Mouse (Mus musculus) hindbrain, embryonic 10.5 days (tissue): ENCODE results near the gene Gstp2. TPM values are rescaled to one million over a fixed set of nuclear protein-coding genes. Genes with fewer than 3 reads are reported as not detected.

Source experiments
- DNase-seq: peaks from one replicate; pipeline ENCODE4 v3.0.0-alpha.2; 2017; ENCODE audit warnings: low spot score
- H3K27ac ChIP-seq: fragments of 300-500 bp; sonication (generic); 2 replicates; pipeline ENCODE4 v1.5.1; 2016; ENCODE audit warnings: mild to moderate bottlenecking, moderate library complexity
- H3K27me3 ChIP-seq: fragments of 300-500 bp; sonication (generic); 2 replicates; pipeline ENCODE4 v1.6.1; 2016; ENCODE audit warnings: mild to moderate bottlenecking; ENCODE audit not compliant: poor library complexity, insufficient read depth, severe bottlenecking
- H3K36me3 ChIP-seq: fragments of 300-500 bp; sonication (generic); 2 replicates; pipeline ENCODE4 v1.6.1; 2016; ENCODE audit warnings: mild to moderate bottlenecking, moderate library complexity
- H3K4me1 ChIP-seq: fragments of 300-500 bp; sonication (generic); replicated peaks from 2 replicates; pipeline ENCODE4 v1.6.1; 2016; ENCODE audit warnings: mild to moderate bottlenecking
- H3K4me3 ChIP-seq: fragments of 300-500 bp; sonication (generic); 2 replicates; pipeline ENCODE4 v1.5.1; 2016; ENCODE audit warnings: mild to moderate bottlenecking, moderate library complexity
- H3K9me3 ChIP-seq: fragments of 300-500 bp; sonication (generic); 2 replicates; pipeline ENCODE4 v1.6.1; 2016; ENCODE audit warnings: mild to moderate bottlenecking, moderate library complexity
- WGBS: fragments of 180-500 bp; shearing (Covaris S2); methylation state at CpG from one replicate; pipeline ENCODE4 v1.1.7; 2016; 5-methylcytosine and 5-hydroxymethylcytosine counted together
- polyA plus RNA-seq: library from polyadenylated mRNA; unstranded; fragments of >200 nt; fragmentation: Nextera tagmentation; extraction: Ambion mirVana; gene quantifications from 2 replicates; pipeline ENCODE4 v1.2.1, GENCODE M21; 2016

The Gstp2 gene
- polyA plus RNA-seq: 1.3 and 2.1 TPM in 2 replicates

DNA sequence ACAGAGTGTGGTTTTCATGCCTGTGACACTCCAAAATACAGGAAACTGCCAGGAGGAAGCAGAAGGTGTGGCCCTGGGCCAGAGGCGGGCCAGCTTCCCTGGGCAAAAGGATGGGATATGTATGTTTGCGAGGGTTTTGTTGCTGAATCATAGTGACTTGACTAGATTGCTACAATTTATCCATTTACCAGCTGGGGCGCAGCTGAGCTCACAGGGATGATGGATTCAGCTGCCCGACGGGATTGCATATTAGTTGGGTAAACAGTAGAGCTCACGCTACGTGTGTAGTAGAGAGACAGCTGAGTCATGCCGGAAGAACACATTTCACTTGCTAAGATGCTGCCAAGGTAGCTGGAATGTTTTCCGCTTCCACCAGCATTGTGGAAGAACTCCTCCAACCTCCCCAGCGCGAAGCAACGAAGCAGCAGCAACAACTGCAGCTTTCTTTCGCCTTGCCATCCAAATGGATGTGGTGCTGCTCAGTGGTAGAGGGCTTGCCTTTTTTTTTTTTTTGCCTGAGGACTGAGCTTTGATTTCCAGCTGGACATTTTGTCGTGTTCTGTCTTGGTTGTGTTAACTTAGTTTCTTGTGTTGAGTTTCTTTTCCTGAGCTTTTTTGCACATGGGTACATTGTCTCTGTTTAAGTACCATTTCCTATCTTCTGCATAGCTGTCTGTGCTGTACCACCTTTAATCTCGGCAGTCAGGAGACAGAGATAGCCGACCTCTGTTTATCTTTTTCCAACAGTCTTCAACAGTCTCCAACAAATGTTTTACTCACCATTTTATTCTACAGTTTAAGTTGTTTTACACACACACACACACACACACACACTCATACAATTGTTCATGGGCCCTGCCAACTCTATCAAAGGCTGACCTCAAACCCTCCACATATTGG lies at the start of gene Gstp2:
Gene Gstp2 (minus strand): TSS at position 58 of the 900 bp plus-strand sequence.
- 0 out of 2 replicates have a peak, but pooled peaks cover 2% of the 10 kb centered on the region for H3K4me1 ChIP-seq
- no peak within 1 kb of the TSS for H3K4me3 ChIP-seq
- 58% methylated on average over 16 of the region's 16 CpGs for WGBS
- no peaks in the 10 kb centered on the region for H3K36me3 ChIP-seq
- peak; percentile 19 for DNase-seq
- no peaks in the 10 kb centered on the region for H3K27me3 ChIP-seq
- no peak within 1 kb of the TSS for H3K27ac ChIP-seq
- H3K9me3 ChIP-seq: no peaks in the 10 kb centered on the region

- no peak for DNase-seq
- 78% methylated on average over 5 of the region's 5 CpGs for WGBS
- Histone ChIP-seq H3K36me3 (no peaks in the 10 kb centered on the region), H3K4me3 (no peak overlapping the region), H3K27ac (no peak overlapping the region), H3K4me1 (peaks cover 34% of the 10 kb centered on the region), H3K27me3 (peaks cover 21% of the 10 kb centered on the region), H3K9me3 (no peaks in the 10 kb centered on the region)
Measured at GRCm38 (mm10) chr19:4094774-4095303, 49.0 kb upstream of the Gstp2 start.

- peaks cover 17% of the 10 kb centered on the region for H3K27me3 ChIP-seq
- no peaks in the 10 kb centered on the region for H3K36me3 ChIP-seq
- H3K4me3 ChIP-seq: no peak overlapping the region
- DNase-seq: no peak
- H3K4me1 ChIP-seq: peaks cover 30% of the 10 kb centered on the region
- H3K27ac ChIP-seq: no peak overlapping the region
- 85% methylated on average over 3 of the region's 3 CpGs for WGBS
- H3K9me3 ChIP-seq: no peaks in the 10 kb centered on the region
Measured at GRCm38 (mm10) chr19:4094348-4094747, 48.5 kb upstream of the Gstp2 start.

DNA sequence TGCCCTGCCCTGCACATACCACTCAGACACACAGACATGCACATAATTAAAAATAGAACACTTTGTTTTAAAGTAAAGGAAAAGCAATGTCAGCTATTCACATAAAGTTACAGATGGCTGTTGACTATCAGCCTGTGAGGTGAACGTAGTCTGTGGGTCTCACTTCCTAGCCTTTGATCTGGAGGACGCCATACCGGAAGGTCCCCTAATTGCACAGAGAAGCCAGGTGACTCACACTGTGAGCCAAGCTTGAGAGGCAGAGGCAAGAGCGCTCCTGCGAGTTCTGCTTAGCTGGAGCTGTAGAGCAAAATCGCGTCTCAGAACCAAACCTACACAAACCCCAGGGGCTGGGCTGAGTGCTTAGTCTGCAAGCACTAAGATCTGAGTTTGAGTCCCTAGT lies 47.9 kb upstream of the Gstp2 start:
- no peak overlapping the region for H3K4me3 ChIP-seq
- H3K27ac ChIP-seq: no peak overlapping the region
- no peaks in the 10 kb centered on the region for H3K9me3 ChIP-seq
- H3K4me1 ChIP-seq: peaks cover 24% of the 10 kb centered on the region
- no peaks in the 10 kb centered on the region for H3K36me3 ChIP-seq
- WGBS: 74% methylated on average over 7 of the region's 7 CpGs
- peaks cover 13% of the 10 kb centered on the region for H3K27me3 ChIP-seq
- no peak for DNase-seq

DNA sequence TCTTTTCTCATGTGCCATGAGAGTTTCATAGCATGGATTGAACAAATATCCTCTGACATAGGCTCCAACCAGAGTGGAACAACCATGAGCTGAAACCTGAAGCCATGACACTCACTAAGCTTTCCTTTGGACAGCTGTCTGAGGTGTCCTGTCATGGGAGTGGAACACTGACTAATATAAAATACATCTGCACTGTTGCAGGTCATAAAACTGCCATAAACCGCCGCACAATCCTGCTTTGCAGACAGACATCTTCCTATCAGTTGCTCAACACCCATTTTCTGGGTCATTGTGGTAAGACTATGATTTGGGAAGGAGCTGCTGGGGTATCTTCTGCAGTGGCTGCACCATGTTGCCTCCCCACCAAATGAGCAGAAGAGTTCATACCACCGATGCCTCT lies 46.9 kb upstream of the Gstp2 start:
- Histone ChIP-seq H3K27ac (no peak overlapping the region), H3K4me3 (no peak overlapping the region), H3K36me3 (no peaks in the 10 kb centered on the region), H3K27me3 (peaks cover 8% of the 10 kb centered on the region; the same call in 1 of the 2 replicates), H3K4me1 (peaks cover 14% of the 10 kb centered on the region), H3K9me3 (no peaks in the 10 kb centered on the region)
- DNase-seq: no peak
- 90% methylated on average over 3 of the region's 3 CpGs for WGBS

DNA sequence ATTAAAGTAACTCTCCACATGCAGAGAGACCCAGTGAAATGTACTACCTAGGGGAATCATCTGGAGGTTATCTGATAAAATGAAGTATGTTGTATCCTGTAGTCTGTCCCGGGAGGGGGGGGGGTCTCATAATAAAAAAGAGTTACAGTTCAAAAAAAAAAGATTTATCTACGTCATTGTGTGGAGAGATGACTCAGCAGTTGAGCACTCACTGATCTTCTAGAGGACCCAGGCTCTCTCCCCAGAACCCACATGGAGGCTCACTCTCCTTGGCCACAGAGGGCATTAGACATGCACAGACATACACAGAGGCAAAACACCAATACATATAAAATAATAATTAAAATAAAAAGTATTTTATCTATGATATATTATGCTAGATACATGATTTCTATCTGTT lies 45.6 kb upstream of the Gstp2 start:
- WGBS: 79% methylated on average over 2 of the region's 2 CpGs

GRCm38 (mm10) chr19:4090446-4090845 lies 44.6 kb upstream of the Gstp2 start:
- Histone ChIP-seq H3K36me3 (no peaks in the 10 kb centered on the region), H3K4me1 (no peaks in the 10 kb centered on the region), H3K9me3 (no peaks in the 10 kb centered on the region), H3K4me3 (no peak overlapping the region), H3K27me3 (peaks cover 8% of the 10 kb centered on the region; the same call in 1 of the 2 replicates), H3K27ac (no peak overlapping the region)
- 89% methylated on average over 3 of the region's 3 CpGs for WGBS
- DNase-seq: no peak

More for the DNA sequence above, 45.6 kb upstream of the Gstp2 start:
- DNase-seq: no peak
- no peak overlapping the region for H3K27ac ChIP-seq
- H3K4me1 ChIP-seq: peaks cover 6% of the 10 kb centered on the region
- peaks cover 8% of the 10 kb centered on the region; the same call in 1 of the 2 replicates for H3K27me3 ChIP-seq
- H3K4me3 ChIP-seq: no peak overlapping the region
- H3K9me3 ChIP-seq: no peaks in the 10 kb centered on the region
- H3K36me3 ChIP-seq: no peaks in the 10 kb centered on the region

DNA sequence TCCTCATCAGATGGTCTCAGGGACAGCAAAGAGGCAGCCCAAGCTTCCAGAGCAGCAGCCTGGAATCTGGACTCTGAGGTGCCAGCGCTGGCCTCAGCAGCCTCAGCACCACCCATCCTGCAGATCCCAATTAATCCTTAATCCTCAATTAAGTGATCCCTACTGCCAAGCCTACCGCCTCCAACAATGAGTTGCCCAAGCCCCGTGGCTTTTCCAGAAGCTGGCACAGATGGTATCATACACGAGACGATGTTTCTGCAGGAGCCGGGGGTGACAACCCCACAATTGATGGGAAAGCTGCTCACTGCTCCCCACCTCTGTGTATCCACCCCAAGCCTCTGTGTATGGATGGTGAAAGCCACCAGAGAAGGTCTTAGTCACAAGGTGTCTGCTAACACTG lies 43.3 kb upstream of the Gstp2 start:
- no peak overlapping the region for H3K4me3 ChIP-seq
- no peaks in the 10 kb centered on the region for H3K36me3 ChIP-seq
- DNase-seq: no peak
- WGBS: 75% methylated on average over 6 of the region's 6 CpGs
- no peak overlapping the region for H3K27ac ChIP-seq
- H3K4me1 ChIP-seq: peaks cover under 1% of the 10 kb centered on the region; the same call in 1 of the 2 replicates
- H3K9me3 ChIP-seq: no peaks in the 10 kb centered on the region
- H3K27me3 ChIP-seq: peaks cover 5% of the 10 kb centered on the region; the same call in 1 of the 2 replicates

DNA sequence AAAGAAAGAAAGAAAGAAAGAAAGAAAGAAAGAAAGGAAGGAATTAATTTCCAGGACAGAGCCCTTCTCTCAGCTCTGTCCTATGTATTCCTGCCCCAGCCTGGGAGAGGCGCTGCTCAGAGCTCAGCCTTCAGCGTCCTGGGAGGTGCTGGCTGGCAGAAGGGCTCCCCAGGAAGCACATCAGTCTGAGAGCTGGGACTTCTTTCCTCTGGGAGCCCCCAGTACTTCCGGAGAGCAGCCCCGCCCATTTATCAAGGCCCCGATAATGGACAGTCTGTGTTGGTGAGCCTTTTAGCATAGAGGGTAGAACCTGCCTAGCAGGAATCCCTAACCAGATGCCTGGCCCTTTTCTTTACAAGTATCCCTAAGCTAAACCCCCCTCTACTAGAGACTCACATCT lies 42.3 kb upstream of the Gstp2 start:
- no peak overlapping the region for H3K4me3 ChIP-seq
- no peaks in the 10 kb centered on the region for H3K9me3 ChIP-seq
- peaks cover 10% of the 10 kb centered on the region; the same call in 1 of the 2 replicates for H3K27me3 ChIP-seq
- H3K4me1 ChIP-seq: peaks cover 6% of the 10 kb centered on the region
- no peaks in the 10 kb centered on the region for H3K36me3 ChIP-seq
- no peak for DNase-seq
- 61% methylated on average over 5 of the region's 5 CpGs for WGBS
- no peak overlapping the region for H3K27ac ChIP-seq

DNA sequence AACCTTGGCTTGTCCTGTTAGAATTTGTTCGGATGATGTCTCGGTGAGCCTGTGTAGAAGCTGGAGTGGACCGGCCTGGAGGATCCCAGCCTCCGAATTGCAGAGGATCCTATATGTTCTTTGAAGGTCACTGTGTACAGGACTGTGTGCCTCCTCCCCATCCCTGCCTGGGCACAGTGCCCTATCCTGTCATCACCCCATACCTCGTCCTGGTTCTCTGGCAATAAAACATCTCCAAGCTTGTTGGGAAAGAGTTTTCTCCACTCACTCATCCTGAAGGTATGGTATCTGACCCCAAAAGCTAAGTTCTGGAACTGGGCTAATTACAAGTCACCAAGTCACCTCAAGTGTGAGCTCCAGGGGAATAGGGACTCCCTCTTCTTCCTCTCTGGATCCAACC lies 41.3 kb upstream of the Gstp2 start:
- DNase-seq: no peak
- Histone ChIP-seq H3K9me3 (no peaks in the 10 kb centered on the region), H3K4me1 (peaks cover 6% of the 10 kb centered on the region), H3K4me3 (no peak overlapping the region), H3K27me3 (peaks cover 10% of the 10 kb centered on the region; the same call in 1 of the 2 replicates), H3K36me3 (no peaks in the 10 kb centered on the region), H3K27ac (no peak overlapping the region)
- 94% methylated on average over 5 of the region's 5 CpGs for WGBS

GRCm38 (mm10) chr19:4086156-4086555 lies 40.3 kb upstream of the Gstp2 start:
- no peak overlapping the region for H3K4me3 ChIP-seq
- peaks cover 10% of the 10 kb centered on the region; the same call in 1 of the 2 replicates for H3K27me3 ChIP-seq
- no peaks in the 10 kb centered on the region for H3K9me3 ChIP-seq
- no peaks in the 10 kb centered on the region for H3K36me3 ChIP-seq
- 90% methylated on average over 15 of the region's 15 CpGs for WGBS
- no peak overlapping the region for H3K27ac ChIP-seq
- no peak for DNase-seq
- peaks cover 10% of the 10 kb centered on the region for H3K4me1 ChIP-seq

- WGBS: 92% methylated on average over 1 of the region's 1 CpGs
- Histone ChIP-seq H3K9me3 (no peaks in the 10 kb centered on the region), H3K4me1 (peaks cover 11% of the 10 kb centered on the region), H3K27ac (no peak overlapping the region), H3K27me3 (0 out of 2 replicates have a peak, but pooled peaks cover 5% of the 10 kb centered on the region), H3K4me3 (no peak overlapping the region), H3K36me3 (no peaks in the 10 kb centered on the region)
- DNase-seq: no peak
Measured at GRCm38 (mm10) chr19:4084984-4085383, 39.2 kb upstream of the Gstp2 start.

- H3K27ac ChIP-seq: no peak overlapping the region; the same call in 1 of the 2 replicates
- no peaks in the 10 kb centered on the region for H3K36me3 ChIP-seq
- peaks cover 11% of the 10 kb centered on the region for H3K4me1 ChIP-seq
- WGBS: 33% methylated on average over 8 of the region's 8 CpGs
- no peaks in the 10 kb centered on the region for H3K9me3 ChIP-seq
- no peak for DNase-seq
- no peak overlapping the region for H3K4me3 ChIP-seq
- H3K27me3 ChIP-seq: 0 out of 2 replicates have a peak, but pooled peaks cover 5% of the 10 kb centered on the region
Measured at GRCm38 (mm10) chr19:4083826-4084225, 38.0 kb upstream of the Gstp2 start.
